Comparison of ENCODE assay signal across 9 mouse cellular contexts in genomic region chr6:146955896-146956295, GRCm38 (mm10). TPM values are rescaled to one million over a fixed set of nuclear protein-coding genes. Genes with fewer than 3 reads are reported as not detected.
DNase-seq lines count a peak whose midpoint lies in the region; ATAC-seq and TF ChIP-seq lines count a peak whose summit lies in the region.
"Had no signal": no experiment of that assay in that cellular context is flagged by ENCODE, and none has a peak within 500 bp of the region (broad histone marks: within the 10 kb centered on the region; RNA-seq: fewer than 3 reads in every experiment).

No protein-coding gene starts in this region.

- no peaks in the 10 kb centered on the region for H3K79me2 ChIP-seq in MEL (ENCODE audit: control insufficient read depth, insufficient read depth, low read length, poor library complexity)

- H3K4me1 ChIP-seq in intestine, embryonic 14.5 days (replicated peaks; ENCODE audit: control insufficient read depth, insufficient read depth, low read length) = peaks cover 12% of the 10 kb centered on the region
- no peaks in the 10 kb centered on the region; the same call in 1 of the 2 replicates for H3K4me1 ChIP-seq in intestine, postnatal 0 days (replicated peaks; ENCODE audit: control insufficient read depth, insufficient read depth, low read length)
- peaks cover 9 to 10% of the 10 kb centered on the region in 2 experiments for H3K4me1 ChIP-seq in MEL (ENCODE audit: control insufficient read depth in 1 of 2, insufficient read depth in 2 of 2, low read length in 2 of 2)
- H3K4me1 ChIP-seq in embryonic facial prominence, embryonic 14.5 days (ENCODE audit: control insufficient read depth, insufficient read depth, low read length) = peaks cover 3% of the 10 kb centered on the region; the same call in 1 of the 2 replicates

- no peak overlapping the region for H3K4me2 ChIP-seq in intestine, embryonic 14.5 days (ENCODE audit: low read length)
- no peak overlapping the region for H3K4me2 ChIP-seq in intestine, postnatal 0 days (replicated peaks; ENCODE audit: low read depth)
- H3K4me2 ChIP-seq in embryonic facial prominence, embryonic 14.5 days (ENCODE audit: low read depth, low read length) = no peak overlapping the region

- H3K9ac ChIP-seq in intestine, embryonic 14.5 days (ENCODE audit: low read length) = no peak overlapping the region
- no peak overlapping the region for H3K9ac ChIP-seq in intestine, postnatal 0 days (ENCODE audit: low read depth, low read length)
- H3K9ac ChIP-seq in MEL (ENCODE audit: control insufficient read depth, low read depth, low read length, poor library complexity, severe bottlenecking) = no peak overlapping the region
- H3K9ac ChIP-seq in embryonic facial prominence, embryonic 14.5 days (ENCODE audit: low read depth, low read length) = no peak overlapping the region

- no peaks in the 10 kb centered on the region for H3K27me3 ChIP-seq in intestine, embryonic 14.5 days (replicated peaks; ENCODE audit: control insufficient read depth, insufficient read depth, low read length)
- no peaks in the 10 kb centered on the region for H3K27me3 ChIP-seq in intestine, postnatal 0 days (replicated peaks; ENCODE audit: control insufficient read depth, insufficient read depth, low read length)
- no peaks in the 10 kb centered on the region for H3K27me3 ChIP-seq in MEL (ENCODE audit: control insufficient read depth in 1 of 2, insufficient read depth in 2 of 2, low read length in 2 of 2)
- no peaks in the 10 kb centered on the region for H3K27me3 ChIP-seq in embryonic facial prominence, embryonic 14.5 days (replicated peaks; ENCODE audit: control insufficient read depth, insufficient read depth, low read length)

- no peak for TF ChIP-seq POLR2A in MEL (IDR thresholded peaks at IDR 0.05; ENCODE audit: control insufficient read depth in 1 of 2, insufficient read depth in 1 of 2, low read depth in 1 of 2, low read length in 2 of 2, poor library complexity in 1 of 2)

- ATAC-seq in intestine, embryonic 14.5 days (replicated peaks; ENCODE audit: low FRiP score, low TSS enrichment, low read depth) = peak; percentile 81
- ATAC-seq in intestine, postnatal 0 days = no peak
- ATAC-seq in embryonic facial prominence, embryonic 14.5 days (ENCODE audit: low read depth) = peak; percentile 38

- no peaks in the 10 kb centered on the region for H3K9me3 ChIP-seq in intestine, embryonic 14.5 days (ENCODE audit: control insufficient read depth, low read length)
- H3K9me3 ChIP-seq in intestine, postnatal 0 days (ENCODE audit: control insufficient read depth) = no peaks in the 10 kb centered on the region
- H3K9me3 ChIP-seq in MEL (replicated peaks; ENCODE audit: insufficient read depth, low read length) = no peaks in the 10 kb centered on the region
- no peaks in the 10 kb centered on the region for H3K9me3 ChIP-seq in embryonic facial prominence, embryonic 14.5 days (ENCODE audit: control insufficient read depth, low read length)

- no peak for DNase-seq in intestine, embryonic 14.5 days (ENCODE audit: low spot score)
- peak; percentile 93 for DNase-seq in MEL (ENCODE audit: low read depth, low spot score)
- peak; percentile 63 for DNase-seq in embryonic facial prominence, embryonic 14.5 days (ENCODE audit: low spot score)
- DNase-seq in left cerebral cortex, postnatal 25 days (ENCODE audit: low spot score in 2 of 2) = peak; percentile 45 to 87
- peak; percentile 75 for DNase-seq in right cerebral cortex, adult 18-20 months
- no peak for DNase-seq in thymus, postnatal 36 days
- DNase-seq in gastrocnemius, adult 18-20 months (ENCODE audit: low spot score) = no peak

- no peaks in the 10 kb centered on the region for H3K36me3 ChIP-seq in intestine, embryonic 14.5 days (ENCODE audit: control insufficient read depth, insufficient read depth, low read length)
- H3K36me3 ChIP-seq in intestine, postnatal 0 days (ENCODE audit: control insufficient read depth, insufficient read depth) = no peaks in the 10 kb centered on the region
- peaks cover 0 to 9% of the 10 kb centered on the region in 2 experiments; a peak in 2 of 4 replicates for H3K36me3 ChIP-seq in MEL (ENCODE audit: control insufficient read depth in 1 of 2, insufficient read depth in 2 of 2, low read length in 2 of 2)
- H3K36me3 ChIP-seq in embryonic facial prominence, embryonic 14.5 days (ENCODE audit: control insufficient read depth, insufficient read depth, low read length) = no peaks in the 10 kb centered on the region

- no peak for TF ChIP-seq RAD21 in MEL (IDR thresholded peaks at IDR 0.05; ENCODE audit: low read depth, low read length)

- no peak for TF ChIP-seq CTCF in intestine, postnatal 0 days (IDR thresholded peaks at IDR 0.05; ENCODE audit: low read depth)
- TF ChIP-seq CTCF in MEL (IDR thresholded peaks at IDR 0.05 in 2 of 3, conservative IDR thresholded peaks at IDR 0.05 in 1 of 3; ENCODE audit: control insufficient read depth in 1 of 3, insufficient read depth in 1 of 3, low read depth in 2 of 3, low read length in 3 of 3, poor library complexity in 1 of 3, severe bottlenecking in 1 of 3) = no peak

- H3K4me3 ChIP-seq in intestine, embryonic 14.5 days (ENCODE audit: low read depth, low read length) = no peak overlapping the region
- H3K4me3 ChIP-seq in intestine, postnatal 0 days (ENCODE audit: low read depth, low read length) = no peak overlapping the region
- peak overlapping the region in 1 of 2 experiments; percentile 27; a peak in 1 of 4 replicates for H3K4me3 ChIP-seq in MEL (ENCODE audit: control insufficient read depth in 1 of 2, insufficient read depth in 1 of 2, low read depth in 2 of 2, low read length in 2 of 2)
- H3K4me3 ChIP-seq in embryonic facial prominence, embryonic 14.5 days (ENCODE audit: low read depth, low read length) = no peak overlapping the region

- TF ChIP-seq EP300 in MEL (IDR thresholded peaks at IDR 0.05; ENCODE audit: low read depth in 1 of 2, low read length in 2 of 2) = peak; percentile 66 to 83

- 38% methylated on average over 12 of the region's 12 CpGs for WGBS in intestine, embryonic 14.5 days
- WGBS in intestine, postnatal 0 days = 56% methylated on average over 12 of the region's 12 CpGs
- WGBS in embryonic facial prominence, embryonic 14.5 days = 38% methylated on average over 12 of the region's 12 CpGs

- intact Hi-C loops in left cerebral cortex, postnatal 25 days (cut with DNase I) = loop anchor here (1.0 kb wide), 1 partner anchor 79 kb away; no protein-coding TSS in a partner anchor

- no peak overlapping the region; the same call in 1 of the 2 replicates for H3K27ac ChIP-seq in intestine, embryonic 14.5 days (ENCODE audit: low read depth)
- H3K27ac ChIP-seq in intestine, postnatal 0 days (ENCODE audit: low read depth, low read length) = no peak overlapping the region
- peak overlapping the region; percentile 45 for H3K27ac ChIP-seq in MEL (ENCODE audit: control insufficient read depth, low read depth, low read length)
- H3K27ac ChIP-seq in embryonic facial prominence, embryonic 14.5 days (replicated peaks; ENCODE audit: low read depth, low read length) = peak overlapping the region; percentile 28

TF ChIP-seq in MEL, 35 proteins besides CTCF, POLR2A, EP300 and RAD21 (continues in another document):
- TF ChIP-seq USF1 (IDR thresholded peaks at IDR 0.05; ENCODE audit: low read depth, low read length) (no peak), GABPA (IDR thresholded peaks at IDR 0.05; ENCODE audit: low read depth, low read length) (no peak), MAX (IDR thresholded peaks at IDR 0.05; ENCODE audit: low read length) (peak; percentile 89), NELFE (IDR thresholded peaks at IDR 0.05; ENCODE audit: low read depth, low read length) (no peak), MEF2A (IDR thresholded peaks at IDR 0.05; ENCODE audit: extremely low read depth, insufficient replicate concordance, low read depth, low read length, poor library complexity, severe bottlenecking) (0 out of 2 replicates have a peak, but pooled peaks have one; percentile 37), TAL1 (IDR thresholded peaks at IDR 0.05; ENCODE audit: low read length) (peak; percentile 77), SMC3 (IDR thresholded peaks at IDR 0.05; ENCODE audit: low read depth, low read length) (no peak), CHD1 (IDR thresholded peaks at IDR 0.05; ENCODE audit: low read depth, low read length) (no peak), USF2 (IDR thresholded peaks at IDR 0.05; ENCODE audit: borderline replicate concordance in 1 of 2, insufficient read depth in 1 of 2, low read depth in 1 of 2, low read length in 2 of 2) (no peak), MYC (IDR thresholded peaks at IDR 0.05; ENCODE audit: low read depth, low read length) (peak; percentile 58; the same call in 1 of the 2 replicates), MAZ (IDR thresholded peaks at IDR 0.05; ENCODE audit: low read depth, low read length) (0 out of 2 replicates have a peak, but pooled peaks have one; percentile 26), E2F4 (IDR thresholded peaks at IDR 0.05; ENCODE audit: borderline replicate concordance, low read depth, low read length) (no peak), ELF1 (IDR thresholded peaks at IDR 0.05; ENCODE audit: low read depth, low read length) (no peak), RCOR1 (IDR thresholded peaks at IDR 0.05; ENCODE audit: low read depth, low read length) (0 out of 2 replicates have a peak, but pooled peaks have one; percentile 55), TCF12 (IDR thresholded peaks at IDR 0.05; ENCODE audit: low read depth, low read length) (peak; percentile 70), KAT2A (conservative IDR thresholded peaks at IDR 0.05; ENCODE audit: low read depth, low read length) (no peak), SIN3A (IDR thresholded peaks at IDR 0.05; ENCODE audit: low read length) (peak; percentile 69), POLR2AphosphoS2 (IDR thresholded peaks at IDR 0.05; ENCODE audit: low read length) (no peak), ETS1 (IDR thresholded peaks at IDR 0.05; ENCODE audit: low read depth, low read length) (peak; percentile 59), HCFC1 (IDR thresholded peaks at IDR 0.05; ENCODE audit: low read depth, low read length) (no peak; the same call in 1 of the 2 replicates), JUND (IDR thresholded peaks at IDR 0.05; ENCODE audit: low read depth, low read length) (no peak), TBP (IDR thresholded peaks at IDR 0.05; ENCODE audit: low read depth, low read length) (peak; percentile 88), CHD2 (IDR thresholded peaks at IDR 0.05; ENCODE audit: low read length) (no peak), GATA1 (IDR thresholded peaks at IDR 0.05; ENCODE audit: low read depth, low read length) (peak; percentile 81)

RNA-seq across cellular contexts. Expression of gene 1700034J05Rik, which starts 1.7 kb away (rescaled TPM):
- 0.24 and 0.34 TPM in 2 replicates for polyA plus RNA-seq in intestine, embryonic 14.5 days (2014; fragmentation: Nextera tagmentation; extraction: Ambion mirVana)
- polyA plus RNA-seq in intestine, postnatal 0 days (2015; fragmentation: Nextera tagmentation; extraction: Ambion mirVana) = 0.24 TPM in 1 of 2 replicates, not detected in the other
- total RNA-seq in MEL (2012; rRNA removed) = not detected in 2 replicates
- polyA plus RNA-seq in MEL (2012; ENCODE audit: insufficient read depth in 1 of 2, insufficient read length in 2 of 2, low read depth in 1 of 2, low replicate concordance in 2 of 2, missing spikeins in 1 of 2) = not detected
- polyA plus RNA-seq in embryonic facial prominence, embryonic 14.5 days (2014; fragmentation: Nextera tagmentation; extraction: Ambion mirVana) = 0.31 and 0.57 TPM in 2 replicates
- not detected for total RNA-seq in left cerebral cortex, postnatal 25 days (2021)
- not detected for total RNA-seq in gastrocnemius, adult 18-20 months (2021)
- total RNA-seq: heart, adult 18-20 months had no signal

Comparison
In these comparisons a context has a peak if more than half of its experiments do, and no peak if none do; other contexts are left out.
1. DNase-seq: peak in MEL (single experiment), embryonic facial prominence, embryonic 14.5 days (single experiment), left cerebral cortex, postnatal 25 days (2 of 2) and right cerebral cortex, adult 18-20 months (single experiment); none in intestine, embryonic 14.5 days (single experiment), thymus, postnatal 36 days (0 of 2) and gastrocnemius, adult 18-20 months (single experiment).
2. H3K27ac ChIP-seq: peak in MEL (single experiment) and embryonic facial prominence, embryonic 14.5 days (single experiment); none in intestine, embryonic 14.5 days (single experiment) and intestine, postnatal 0 days (single experiment).